Mouse (Mus musculus) heart, postnatal 14 days (tissue): ENCODE results near the gene Spata45. TPM values are rescaled to one million over a fixed set of nuclear protein-coding genes. Genes with fewer than 3 reads are reported as not detected.

Experiments used
- DNase-seq, 2 experiments: peaks; one replicate each; pipeline ENCODE4 v3.0.0; 2021 to 2022
- intact Hi-C: fragments of 180-260 bp; cut with DNase I; formaldehyde crosslinking; loops from one replicate; pipeline ENCODE4 v1.15.1; 2025
- total RNA-seq, 2 experiments: library from RNA; stranded (reverse); gene quantifications; 2 replicates each; pipeline ENCODE4 v1.2.3; 2021

Gene Spata45
- total RNA-seq, 2 experiments from 2014 or later, result not detected

- intact Hi-C loops, result loop anchor here (5.0 kb wide), 1 partner anchor 54 kb away; no protein-coding TSS in a partner anchor
Measured at GRCm38 (mm10) chr1:191073486-191073885, 37.0 kb downstream of the Spata45 start.

GRCm38 (mm10) chr1:191075199-191075883 is 38.9 kb downstream of the Spata45 start:
- intact Hi-C loops, result loop anchor here (1.0 to 5.0 kb wide), 2 partner anchors 73 to 131 kb away; no protein-coding TSS in a partner anchor
- DNase-seq, result peak; percentile 64 to 72

More at GRCm38 (mm10) chr1:191073486-191073885, 37.0 kb downstream of the Spata45 start:
- DNase-seq, result no peak

DNA sequence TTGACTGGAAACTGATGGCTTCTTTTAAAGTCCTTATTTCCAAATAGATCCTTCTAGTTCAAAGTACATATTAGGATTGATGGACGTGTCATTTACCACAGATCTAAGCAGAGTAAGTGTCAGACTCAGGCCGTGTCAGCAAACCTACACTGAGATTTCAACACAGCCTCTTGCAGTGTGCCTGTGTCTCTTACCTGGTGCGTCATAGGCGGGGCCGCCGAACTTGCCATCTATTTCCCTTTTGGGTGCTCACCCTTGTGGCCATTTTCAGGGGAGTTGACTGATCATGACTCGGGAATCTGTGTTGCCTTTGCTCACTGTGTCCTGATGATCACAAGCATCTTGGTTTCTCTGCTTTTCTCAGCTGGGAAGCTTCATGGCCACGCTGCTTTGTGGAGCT is 46.8 kb downstream of the Spata45 start:
- intact Hi-C loops, result no loop called here
- no peak for DNase-seq

GRCm38 (mm10) chr1:191084951-191085559 is 48.6 kb downstream of the Spata45 start:
- intact Hi-C loops, result loop anchor here (5.0 kb wide), 1 partner anchor 42 kb away; no protein-coding TSS in a partner anchor
- peak; percentile 54 to 77 for DNase-seq

GRCm38 (mm10) chr1:191085597-191085996 is 49.2 kb downstream of the Spata45 start:
- no peak for DNase-seq
- intact Hi-C loops, result loop anchor here (5.0 kb wide), 1 partner anchor 42 kb away; no protein-coding TSS in a partner anchor

DNA sequence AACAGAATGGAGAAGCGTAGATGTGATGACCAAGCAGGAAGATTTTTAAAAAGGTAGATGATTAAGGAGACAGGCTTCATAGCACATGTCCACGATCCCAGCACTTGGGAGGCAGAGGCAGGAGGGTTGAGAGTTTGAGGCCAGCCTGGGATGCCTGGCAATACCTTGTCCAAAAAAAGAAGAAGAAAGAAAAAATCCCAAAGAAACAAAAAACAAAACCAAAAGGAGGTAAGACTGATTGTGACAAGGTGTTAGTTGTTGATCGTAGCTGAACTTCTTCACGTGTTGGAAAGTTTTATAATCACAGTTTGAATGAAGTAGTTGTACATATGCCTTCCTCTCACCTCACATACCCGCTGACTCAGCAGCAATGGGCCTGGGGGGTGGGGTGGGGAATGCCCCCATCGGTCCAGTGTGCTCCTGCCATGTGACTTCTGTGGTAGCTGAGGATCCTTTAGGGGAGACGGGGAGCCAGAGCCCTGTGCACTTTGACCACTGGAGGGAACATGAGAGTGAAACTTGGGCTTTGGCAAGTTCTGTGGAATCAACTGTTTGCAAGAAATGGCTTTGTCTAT is 50.0 kb downstream of the Spata45 start:
- no peak for DNase-seq
- intact Hi-C loops, result loop anchor here (5.0 kb wide), 1 partner anchor 41 kb away; no protein-coding TSS in a partner anchor

DNA sequence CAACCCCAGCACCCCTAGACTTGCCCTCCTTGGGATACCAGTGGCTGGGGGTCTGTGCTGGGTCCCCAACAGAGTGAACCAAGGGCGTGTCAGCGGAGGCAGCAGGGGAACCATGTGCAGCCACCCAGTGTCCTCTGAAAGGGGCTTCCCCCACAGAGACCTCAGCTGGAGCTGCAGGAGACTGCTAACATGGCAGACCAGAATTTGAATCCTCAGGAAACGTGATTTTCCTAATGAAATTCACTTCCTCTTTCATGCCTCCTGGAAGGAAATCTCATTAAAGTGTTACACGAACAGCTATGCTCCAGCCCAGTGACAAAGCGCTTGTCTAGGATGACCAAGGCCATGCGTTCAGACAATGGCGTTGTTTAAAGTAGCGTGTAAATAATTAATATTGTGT is 50.5 kb downstream of the Spata45 start:
- DNase-seq, result no peak
- intact Hi-C loops, result loop anchor here (5.0 kb wide), 1 partner anchor 40 kb away; no protein-coding TSS in a partner anchor

DNA sequence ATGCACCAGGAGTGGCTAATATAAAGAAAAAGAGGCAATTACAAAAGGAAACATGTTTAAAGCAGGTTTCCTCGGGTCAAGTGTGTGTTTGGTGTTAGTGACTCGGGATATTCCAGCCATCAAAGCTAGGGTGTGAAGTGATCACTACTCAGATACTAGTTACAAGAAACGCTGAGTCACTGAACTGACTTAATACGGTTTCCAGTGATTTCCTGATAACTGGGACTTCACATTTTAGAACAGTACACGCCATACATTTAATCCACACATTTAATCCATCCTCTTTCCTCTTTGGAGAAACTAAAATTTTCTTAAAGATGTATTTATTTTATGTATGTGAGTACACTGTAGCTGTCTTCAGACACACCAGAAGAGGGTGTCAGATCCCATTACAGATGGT is 51.5 kb downstream of the Spata45 start:
- DNase-seq, result no peak
- intact Hi-C loops, result loop anchor here (5.0 kb wide), 1 partner anchor 39 kb away; no protein-coding TSS in a partner anchor

DNA sequence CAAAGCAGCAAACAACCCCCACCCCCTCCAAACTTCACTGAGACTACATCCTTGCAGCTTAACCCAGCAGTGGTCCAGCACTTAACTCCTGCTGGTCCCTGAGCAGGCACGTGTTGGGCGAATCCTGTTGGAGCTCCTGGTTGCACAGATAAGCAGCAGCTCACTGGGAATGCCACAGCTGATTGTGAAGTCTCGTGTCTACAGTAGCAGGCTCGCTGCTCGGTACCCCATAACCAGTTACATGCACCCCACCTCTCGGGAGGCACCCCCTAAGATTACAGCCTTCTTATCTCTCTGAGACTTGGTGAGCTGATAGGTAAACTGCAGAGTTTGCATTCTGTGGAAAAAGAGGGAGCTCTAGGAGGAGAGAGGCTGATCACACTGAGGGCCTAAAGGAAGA is 52.9 kb downstream of the Spata45 start:
- intact Hi-C loops, result loop anchor here (5.0 kb wide), 1 partner anchor 38 kb away; no protein-coding TSS in a partner anchor
- no peak for DNase-seq

- intact Hi-C loops, result no loop called here
- DNase-seq, result no peak
Measured at GRCm38 (mm10) chr1:191092050-191092449, 55.6 kb downstream of the Spata45 start.

Other genes with a start within 250 kb of the Spata45 start
- gene Rps6kc1, start 124.9 kb upstream of the Spata45 start, total RNA-seq, result 10 to 100 TPM; 16.3 to 19.2 TPM
- gene Angel2, start 111.5 kb upstream of the Spata45 start, total RNA-seq, result 10 to 100 TPM; 30.1 to 33.0 TPM
- gene Vash2, start 57.3 kb upstream of the Spata45 start, total RNA-seq, result 1 to 10 TPM; 1.4 to 1.7 TPM
- gene Flvcr1, start 10.5 kb upstream of the Spata45 start, total RNA-seq, result 1 to 10 TPM; 6.4 to 7.0 TPM
- 10 to 100 TPM; 14.4 to 20.7 TPM for gene Tatdn3, start 26.3 kb downstream of the Spata45 start, total RNA-seq
- 1 to 10 TPM in 1 of 2 experiments, under 1 TPM in 1; 0.65 to 1.4 TPM for gene Nsl1, start 26.4 kb downstream of the Spata45 start, total RNA-seq
- gene Batf3, start 61.2 kb downstream of the Spata45 start, total RNA-seq, result not detected
- gene Fam71a, start 128.2 kb downstream of the Spata45 start, total RNA-seq, result not detected
- gene Atf3, start 181.4 kb downstream of the Spata45 start, total RNA-seq, result 1 to 10 TPM; 4.5 to 9.5 TPM